Mouse (Mus musculus) CH12.LX (cell line): ENCODE measurements around the gene Clk3.

Experiments used
- CTCF ChIP-seq, 2 experiments: IDR thresholded peaks in 1 of 2; conservative IDR thresholded peaks in 1 of 2; 2 replicates each; pipeline ENCODE4 v1.5.1; 2011 to 2012; ENCODE audit warnings: low read depth in 2 of 2, low read length in 2 of 2, improper control_type of control experiment in 1 of 2, inconsistent platforms in 1 of 2, mild to moderate bottlenecking in 1 of 2, moderate library complexity in 1 of 2
- ELF1 ChIP-seq: IDR thresholded peaks from 2 replicates; pipeline ENCODE4 v1.6.1; 2014; ENCODE audit warnings: low read depth, mild to moderate bottlenecking, inconsistent platforms, low read length, improper control_type of control experiment
- EP300 ChIP-seq: IDR thresholded peaks from 2 replicates; pipeline ENCODE4 v1.6.1; 2011; ENCODE audit warnings: low read length, improper control_type of control experiment
- GABPA ChIP-seq: IDR thresholded peaks from 2 replicates; pipeline ENCODE4 v1.6.1; 2012; ENCODE audit warnings: low read depth, low read length, improper control_type of control experiment, inconsistent platforms; ENCODE audit not compliant: insufficient replicate concordance
- JUND ChIP-seq: conservative IDR thresholded peaks from 2 replicates; pipeline ENCODE4 v1.6.1; 2011; ENCODE audit warnings: low read depth, low read length, improper control_type of control experiment
- MAFK ChIP-seq: IDR thresholded peaks from 2 replicates; pipeline ENCODE4 v1.6.1; 2011; ENCODE audit warnings: low read length, improper control_type of control experiment; ENCODE audit not compliant: insufficient replicate concordance
- MAX ChIP-seq: IDR thresholded peaks from 2 replicates; pipeline ENCODE4 v1.6.1; 2011; ENCODE audit warnings: low read length, improper control_type of control experiment
- MEF2A ChIP-seq: IDR thresholded peaks from 2 replicates; pipeline ENCODE4 v1.6.1; 2014; ENCODE audit warnings: low read depth, mild to moderate bottlenecking, inconsistent platforms, low read length, improper control_type of control experiment, borderline replicate concordance
- NELFE ChIP-seq: IDR thresholded peaks from 2 replicates; pipeline ENCODE4 v1.6.1; 2011; ENCODE audit warnings: low read depth, low read length, improper control_type of control experiment
- POLR2A ChIP-seq: IDR thresholded peaks from 2 replicates; pipeline ENCODE4 v1.6.1; 2011; ENCODE audit warnings: low read depth, mild to moderate bottlenecking, improper control_type of control experiment, low read length
- RCOR1 ChIP-seq: conservative IDR thresholded peaks from 2 replicates; pipeline ENCODE4 v1.6.1; 2012; ENCODE audit warnings: low read depth, mild to moderate bottlenecking, inconsistent platforms, low read length, improper control_type of control experiment
- TCF12 ChIP-seq: IDR thresholded peaks from 2 replicates; pipeline ENCODE4 v1.6.1; 2014; ENCODE audit warnings: low read depth, mild to moderate bottlenecking, inconsistent platforms, low read length, improper control_type of control experiment
- USF1 ChIP-seq: IDR thresholded peaks from 2 replicates; pipeline ENCODE4 v1.6.1; 2014; ENCODE audit warnings: low read depth, mild to moderate bottlenecking, inconsistent platforms, low read length, improper control_type of control experiment
- ZNF384 ChIP-seq: IDR thresholded peaks from 2 replicates; pipeline ENCODE4 v1.6.1; 2012; ENCODE audit warnings: low read depth, low read length, improper control_type of control experiment, inconsistent platforms

- TF ChIP-seq CTCF (conservative IDR thresholded peaks at IDR 0.05 in 1 of 2, IDR thresholded peaks at IDR 0.05 in 1 of 2; ENCODE audit: low read depth in 2 of 2, low read length in 2 of 2) (no peak), MEF2A (no peak), GABPA (no peak), POLR2A (no peak), RCOR1 (no peak), EP300 (no peak), MAX (no peak), ELF1 (no peak), NELFE (no peak), USF1 (no peak), ZNF384 (no peak), JUND (no peak), TCF12 (no peak), MAFK (no peak)
Measured at GRCm38 (mm10) chr9:57739863-57740262, 25.8 kb downstream of the Clk3 start.
